Mouse (Mus musculus): ENCODE results near the gene Nt5m. TPM values are rescaled to one million over a fixed set of nuclear protein-coding genes. Genes with fewer than 3 reads are reported as not detected.

Gene Nt5m
- polyA plus RNA-seq (2012; ENCODE audit: low replicate concordance): 10.0 and 15.8 TPM in 2 replicates

GRCm38 (mm10) chr11:59839008-59839458, at the start of gene Nt5m:
Gene Nt5m, plus strand, starts transcription at chr11:59839447.

DNA sequence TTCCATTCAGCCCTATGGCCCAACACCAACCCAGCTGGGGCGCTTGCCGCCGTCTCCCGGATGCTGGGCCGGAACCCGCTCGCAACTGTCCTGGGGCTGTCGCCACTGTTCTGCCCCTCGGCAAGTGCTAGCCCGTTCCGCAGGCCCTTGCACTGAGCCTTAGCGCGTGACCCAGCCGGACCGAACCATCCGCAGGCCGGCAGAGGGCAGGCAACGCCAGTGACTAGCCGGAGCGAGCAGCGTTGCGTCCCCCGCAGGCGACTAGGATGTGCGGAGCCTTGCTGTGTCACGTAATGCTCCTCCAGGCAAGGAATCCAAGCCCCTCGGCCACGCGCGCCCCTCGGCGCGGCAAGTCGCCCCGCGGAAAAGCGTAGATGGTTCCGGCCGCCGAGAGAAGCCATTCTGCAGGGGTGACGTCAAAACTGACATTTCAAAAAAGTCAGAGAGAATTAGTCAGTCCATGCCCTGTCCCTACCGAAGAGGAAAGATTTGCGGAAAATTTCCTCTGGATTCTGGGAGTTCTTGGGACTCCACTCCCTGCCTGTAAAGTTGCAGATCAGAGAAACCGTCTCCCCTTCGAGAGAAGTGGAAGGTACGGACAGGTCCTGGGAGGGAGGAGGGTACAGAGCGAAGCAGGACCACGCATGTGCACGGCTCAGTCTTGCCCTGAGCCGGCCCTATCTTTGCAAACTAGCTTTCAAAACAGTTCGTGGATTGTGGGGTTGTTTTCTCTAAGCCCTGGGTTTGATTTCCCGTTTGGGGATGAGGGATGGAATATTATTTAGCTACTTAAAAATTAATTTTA, 29.4 kb upstream of the Nt5m start, which contains the start of gene Flcn:
Flcn (minus strand) TSS at position 347 of the 805 bp plus-strand sequence.

GRCm38 (mm10) chr11:59839459-59840126, 346 bp downstream of the Nt5m start, which contains the start of gene Cops3:
Gene Cops3, minus strand, starts transcription at chr11:59839838.

Other genes with a start within 250 kb of the Nt5m start
- gene Olfr223, start 246.2 kb upstream of the Nt5m start, polyA plus RNA-seq (2012; ENCODE audit: low replicate concordance): not detected in 2 replicates
- gene Mprip, start 178.1 kb upstream of the Nt5m start, polyA plus RNA-seq (2012; ENCODE audit: low replicate concordance): 34.3 and 43.9 TPM in 2 replicates
- 2.2 and 3.3 TPM in 2 replicates for gene Pld6, start 51.8 kb upstream of the Nt5m start, polyA plus RNA-seq (2012; ENCODE audit: low replicate concordance)
- 16.6 and 27.5 TPM in 2 replicates for gene Flcn, start 29.4 kb upstream of the Nt5m start, polyA plus RNA-seq (2012; ENCODE audit: low replicate concordance)
- gene Cops3, start 391 bp downstream of the Nt5m start, polyA plus RNA-seq (2012; ENCODE audit: low replicate concordance): 13.6 and 72.7 TPM in 2 replicates
- 41.8 and 59.8 TPM in 2 replicates for gene Med9, start 108.8 kb downstream of the Nt5m start, polyA plus RNA-seq (2012; ENCODE audit: low replicate concordance)
- gene Rasd1, start 125.5 kb downstream of the Nt5m start, polyA plus RNA-seq (2012; ENCODE audit: low replicate concordance): 0.10 TPM in 1 of 2 replicates, not detected in the other
- 1.6 and 10.4 TPM in 2 replicates for gene Pemt, start 207.0 kb downstream of the Nt5m start, polyA plus RNA-seq (2012; ENCODE audit: low replicate concordance)